Mouse (Mus musculus): ENCODE data around the gene Maml3.

DNA sequence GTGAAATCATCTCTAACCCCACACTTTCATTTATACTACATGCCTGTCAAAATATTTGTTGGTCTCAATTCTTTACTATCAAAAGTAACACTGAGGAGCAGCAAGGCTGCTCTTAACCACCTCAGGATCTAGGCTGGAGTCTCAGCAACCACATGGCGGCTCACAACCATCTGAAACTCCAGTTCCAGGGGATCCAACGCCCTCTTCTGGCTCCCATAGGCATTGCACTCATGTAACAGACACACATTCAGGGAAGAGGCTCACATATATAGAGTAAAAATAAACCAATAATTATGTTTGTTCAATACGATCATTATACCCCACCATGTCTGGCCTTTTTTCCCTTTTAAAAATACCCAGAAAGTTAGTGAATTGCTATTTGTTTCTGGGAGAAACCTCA, 252.2 kb downstream of the Maml3 start:
- TF ChIP-seq CTCF (IDR thresholded peaks at IDR 0.05; ENCODE audit: control insufficient read depth, insufficient read depth, insufficient read length) (no peak), USF1 (IDR thresholded peaks at IDR 0.05; ENCODE audit: low read depth) (no peak), MYOG (IDR thresholded peaks at IDR 0.05; ENCODE audit: control insufficient read depth, extremely low read depth, insufficient read length) (no peak), MAX (IDR thresholded peaks at IDR 0.05) (no peak), MYOD1 (IDR thresholded peaks at IDR 0.05; ENCODE audit: control insufficient read depth, insufficient read length, low read depth) (no peak), CEBPB (IDR thresholded peaks at IDR 0.05; ENCODE audit: low read depth) (no peak)

Data from C2C12 (cell line).